Mouse (Mus musculus): ENCODE data around the gene Zbtb43. TPM values are rescaled to one million over a fixed set of nuclear protein-coding genes. Genes with fewer than 3 reads are reported as not detected.

Zbtb43 gene
- 18.9 and 19.0 TPM in 2 replicates for polyA plus RNA-seq (2014; fragmentation: Nextera tagmentation; extraction: Ambion mirVana)

- peak within 1 kb of the TSS; percentile 88 for H3K4me3 ChIP-seq (ENCODE audit: low read depth, low read length)
- peak within 1 kb of the TSS; percentile 87 for H3K9ac ChIP-seq (ENCODE audit: low read length)
- peak within 1 kb of the TSS; percentile 64; the same call in 1 of the 2 replicates for H3K27ac ChIP-seq (ENCODE audit: low read depth)
- peak within 1 kb of the TSS; percentile 84 for H3K4me2 ChIP-seq (ENCODE audit: low read length)
- 0 out of 2 replicates have a peak, but pooled peaks cover 6% of the 10 kb centered on the region for H3K36me3 ChIP-seq (ENCODE audit: control insufficient read depth, insufficient read depth, low read length)
- ATAC-seq (replicated peaks; ENCODE audit: low FRiP score, low TSS enrichment, low read depth) (peak; percentile 89), DNase-seq (ENCODE audit: low spot score) (peak; percentile 95)
- WGBS: 6% methylated on average over 36 of the region's 36 CpGs
- peaks cover 19% of the 10 kb centered on the region for H3K4me1 ChIP-seq (replicated peaks; ENCODE audit: control insufficient read depth, insufficient read depth, low read length)
- no peaks in the 10 kb centered on the region for H3K27me3 ChIP-seq (replicated peaks; ENCODE audit: control insufficient read depth, insufficient read depth, low read length)
- H3K9me3 ChIP-seq (ENCODE audit: control insufficient read depth, low read length): no peaks in the 10 kb centered on the region
Measured at GRCm38 (mm10) chr2:33468466-33469097, at the start of gene Zbtb43. Gene Zbtb43 (minus strand): TSS chr2:33468559.

- WGBS: 45% methylated on average over 19 of the region's 19 CpGs
- Histone ChIP-seq H3K9me3 (ENCODE audit: control insufficient read depth, low read length) (0 out of 2 replicates have a peak, but pooled peaks cover 4% of the 10 kb centered on the region), H3K4me1 (replicated peaks; ENCODE audit: control insufficient read depth, insufficient read depth, low read length) (no peaks in the 10 kb centered on the region), H3K27me3 (replicated peaks; ENCODE audit: control insufficient read depth, insufficient read depth, low read length) (no peaks in the 10 kb centered on the region), H3K27ac (ENCODE audit: low read depth) (no peak overlapping the region), H3K4me2 (ENCODE audit: low read length) (peak overlapping the region; percentile 13), H3K9ac (ENCODE audit: low read length) (no peak overlapping the region), H3K4me3 (ENCODE audit: low read depth, low read length) (no peak overlapping the region), H3K36me3 (ENCODE audit: control insufficient read depth, insufficient read depth, low read length) (no peaks in the 10 kb centered on the region)
- ATAC-seq (replicated peaks; ENCODE audit: low FRiP score, low TSS enrichment, low read depth): peak; percentile 55
- peak; percentile 63 for DNase-seq (ENCODE audit: low spot score)
Measured at GRCm38 (mm10) chr2:33515856-33516255, 47.5 kb upstream of the Zbtb43 start.

- Histone ChIP-seq H3K27me3 (replicated peaks; ENCODE audit: control insufficient read depth, insufficient read depth, low read length) (no peaks in the 10 kb centered on the region), H3K9ac (ENCODE audit: low read length) (no peak overlapping the region), H3K27ac (ENCODE audit: low read depth) (no peak overlapping the region), H3K4me3 (ENCODE audit: low read depth, low read length) (no peak overlapping the region), H3K4me2 (ENCODE audit: low read length) (peak overlapping the region; percentile 13), H3K4me1 (replicated peaks; ENCODE audit: control insufficient read depth, insufficient read depth, low read length) (no peaks in the 10 kb centered on the region), H3K9me3 (ENCODE audit: control insufficient read depth, low read length) (0 out of 2 replicates have a peak, but pooled peaks cover 4% of the 10 kb centered on the region), H3K36me3 (ENCODE audit: control insufficient read depth, insufficient read depth, low read length) (no peaks in the 10 kb centered on the region)
- ATAC-seq (replicated peaks; ENCODE audit: low FRiP score, low TSS enrichment, low read depth) (peak; percentile 58), DNase-seq (ENCODE audit: low spot score) (no peak)
- WGBS: 64% methylated on average over 8 of the region's 8 CpGs
Measured at GRCm38 (mm10) chr2:33515431-33515830, 47.1 kb upstream of the Zbtb43 start.

DNA sequence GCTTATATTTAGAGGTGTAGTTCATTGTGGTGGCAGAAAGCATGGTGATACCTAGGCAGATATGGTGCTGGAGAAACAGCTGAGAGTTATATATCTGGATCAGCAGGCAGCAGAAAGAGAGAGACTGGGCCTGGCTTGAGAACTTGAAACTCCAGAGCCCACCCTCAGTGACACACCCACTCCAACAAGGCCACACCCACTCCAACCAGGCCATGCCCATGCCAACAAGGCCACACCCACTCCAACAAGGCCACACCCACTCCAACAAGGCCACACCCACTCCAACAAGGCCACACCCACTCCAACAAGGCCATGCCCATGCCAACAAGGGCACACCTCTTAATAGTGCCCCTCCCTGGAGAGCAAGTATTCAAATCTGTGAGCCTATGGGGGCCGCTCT, 42.4 kb upstream of the Zbtb43 start:
- Histone ChIP-seq H3K9me3 (ENCODE audit: control insufficient read depth, low read length) (no peaks in the 10 kb centered on the region), H3K27ac (ENCODE audit: low read depth) (no peak overlapping the region), H3K4me2 (ENCODE audit: low read length) (no peak overlapping the region), H3K27me3 (replicated peaks; ENCODE audit: control insufficient read depth, insufficient read depth, low read length) (no peaks in the 10 kb centered on the region), H3K9ac (ENCODE audit: low read length) (no peak overlapping the region), H3K4me1 (replicated peaks; ENCODE audit: control insufficient read depth, insufficient read depth, low read length) (no peaks in the 10 kb centered on the region), H3K4me3 (ENCODE audit: low read depth, low read length) (no peak overlapping the region), H3K36me3 (ENCODE audit: control insufficient read depth, insufficient read depth, low read length) (no peaks in the 10 kb centered on the region)
- ATAC-seq (replicated peaks; ENCODE audit: low FRiP score, low TSS enrichment, low read depth) (no peak), DNase-seq (ENCODE audit: low spot score) (no peak)
- whole genome bisulfite sequencing: 100% methylated on average over 1 of the region's 1 CpGs

DNA sequence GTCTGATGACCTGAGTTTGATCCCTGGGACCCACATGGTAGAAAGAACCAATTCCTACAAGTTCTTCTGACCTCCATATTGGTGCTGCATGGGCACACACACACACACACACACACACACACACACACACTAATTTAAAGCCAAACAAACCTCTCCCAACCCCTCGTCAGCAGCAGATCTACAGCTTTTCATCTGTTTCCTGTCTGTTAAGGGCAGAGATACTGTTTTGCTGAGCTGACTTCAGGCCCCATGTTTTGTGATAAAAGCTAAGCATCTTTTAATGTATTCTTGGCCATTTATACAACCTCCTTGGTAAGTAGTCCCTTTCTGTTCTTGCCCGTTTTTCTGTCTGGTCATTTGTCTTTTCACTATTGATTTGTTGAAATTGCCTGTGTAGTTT, 34.2 kb upstream of the Zbtb43 start:
- ATAC-seq (replicated peaks; ENCODE audit: low FRiP score, low TSS enrichment, low read depth): no peak
- no peak overlapping the region for H3K27ac ChIP-seq (ENCODE audit: low read depth)
- no peak overlapping the region for H3K9ac ChIP-seq (ENCODE audit: low read length)
- no peaks in the 10 kb centered on the region for H3K27me3 ChIP-seq (replicated peaks; ENCODE audit: control insufficient read depth, insufficient read depth, low read length)
- H3K4me2 ChIP-seq (ENCODE audit: low read length): no peak overlapping the region
- no peak overlapping the region for H3K4me3 ChIP-seq (ENCODE audit: low read depth, low read length)
- DNase-seq (ENCODE audit: low spot score): no peak
- no peaks in the 10 kb centered on the region for H3K4me1 ChIP-seq (replicated peaks; ENCODE audit: control insufficient read depth, insufficient read depth, low read length)
- no peaks in the 10 kb centered on the region for H3K36me3 ChIP-seq (ENCODE audit: control insufficient read depth, insufficient read depth, low read length)
- H3K9me3 ChIP-seq (ENCODE audit: control insufficient read depth, low read length): 0 out of 2 replicates have a peak, but pooled peaks cover 4% of the 10 kb centered on the region
- WGBS: 27% methylated on average over 2 of the region's 2 CpGs

DNA sequence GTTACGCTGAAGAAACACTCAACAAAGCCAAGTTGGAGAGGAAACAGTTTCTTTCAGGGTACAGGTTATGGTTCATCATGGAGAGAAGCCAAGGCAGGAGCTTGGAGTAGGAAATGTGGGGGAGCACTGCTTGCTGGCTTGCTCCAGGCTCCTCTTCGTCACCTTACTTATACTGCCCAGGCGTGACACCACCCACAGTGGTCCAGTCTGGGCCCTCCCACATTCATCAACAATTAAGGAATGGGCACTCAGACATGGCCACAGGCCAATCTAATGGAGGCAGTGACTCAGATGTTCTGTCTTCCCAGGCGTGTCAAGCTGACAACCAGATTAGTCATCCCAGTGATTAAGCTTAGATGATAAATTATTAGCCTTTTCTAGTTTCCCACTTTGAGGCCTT, 29.9 kb upstream of the Zbtb43 start:
- DNase-seq (ENCODE audit: low spot score) (no peak), ATAC-seq (replicated peaks; ENCODE audit: low FRiP score, low TSS enrichment, low read depth) (no peak)
- H3K36me3 ChIP-seq (ENCODE audit: control insufficient read depth, insufficient read depth, low read length): no peaks in the 10 kb centered on the region
- no peaks in the 10 kb centered on the region for H3K27me3 ChIP-seq (replicated peaks; ENCODE audit: control insufficient read depth, insufficient read depth, low read length)
- H3K9me3 ChIP-seq (ENCODE audit: control insufficient read depth, low read length): 0 out of 2 replicates have a peak, but pooled peaks cover 4% of the 10 kb centered on the region
- H3K4me1 ChIP-seq (replicated peaks; ENCODE audit: control insufficient read depth, insufficient read depth, low read length): no peaks in the 10 kb centered on the region
- no peak overlapping the region for H3K27ac ChIP-seq (ENCODE audit: low read depth)
- 68% methylated on average over 4 of the region's 4 CpGs for WGBS
- H3K9ac ChIP-seq (ENCODE audit: low read length): no peak overlapping the region
- H3K4me3 ChIP-seq (ENCODE audit: low read depth, low read length): no peak overlapping the region
- no peak overlapping the region for H3K4me2 ChIP-seq (ENCODE audit: low read length)

GRCm38 (mm10) chr2:33495654-33496053, 27.3 kb upstream of the Zbtb43 start:
- H3K4me1 ChIP-seq (replicated peaks; ENCODE audit: control insufficient read depth, insufficient read depth, low read length): no peaks in the 10 kb centered on the region
- H3K27ac ChIP-seq (ENCODE audit: low read depth): no peak overlapping the region
- DNase-seq (ENCODE audit: low spot score): no peak
- H3K9ac ChIP-seq (ENCODE audit: low read length): no peak overlapping the region
- no peaks in the 10 kb centered on the region for H3K36me3 ChIP-seq (ENCODE audit: control insufficient read depth, insufficient read depth, low read length)
- 0 out of 2 replicates have a peak, but pooled peaks cover 4% of the 10 kb centered on the region for H3K9me3 ChIP-seq (ENCODE audit: control insufficient read depth, low read length)
- H3K4me2 ChIP-seq (ENCODE audit: low read length): no peak overlapping the region
- no peak for ATAC-seq (replicated peaks; ENCODE audit: low FRiP score, low TSS enrichment, low read depth)
- no peak overlapping the region for H3K4me3 ChIP-seq (ENCODE audit: low read depth, low read length)
- 40% methylated on average over 3 of the region's 3 CpGs for WGBS
- H3K27me3 ChIP-seq (replicated peaks; ENCODE audit: control insufficient read depth, insufficient read depth, low read length): no peaks in the 10 kb centered on the region

GRCm38 (mm10) chr2:33492041-33492440, 23.7 kb upstream of the Zbtb43 start:
- H3K4me3 ChIP-seq (ENCODE audit: low read depth, low read length): no peak overlapping the region
- no peaks in the 10 kb centered on the region for H3K9me3 ChIP-seq (ENCODE audit: control insufficient read depth, low read length)
- 95% methylated on average over 3 of the region's 3 CpGs for WGBS

DNA sequence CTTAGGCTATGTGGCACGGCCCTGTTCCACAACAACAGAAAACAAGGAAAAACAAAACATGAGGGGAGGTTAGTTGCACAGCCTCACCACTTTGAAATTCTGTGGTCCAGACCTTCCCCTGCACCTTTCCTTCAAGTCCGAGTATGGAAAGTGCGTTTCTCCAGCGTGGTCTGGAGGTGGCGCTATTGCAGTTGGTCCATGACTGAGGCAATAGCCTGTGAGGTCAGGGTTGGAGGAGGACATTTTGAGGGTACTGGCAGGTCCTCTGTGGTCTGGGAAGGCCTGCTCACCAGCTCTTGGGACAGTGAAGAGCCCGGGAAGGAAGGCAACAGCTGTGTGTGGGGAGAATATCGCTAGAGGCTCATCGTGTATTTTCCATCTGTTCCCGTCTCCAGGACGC, 21.2 kb upstream of the Zbtb43 start:
- no peaks in the 10 kb centered on the region for H3K36me3 ChIP-seq (ENCODE audit: control insufficient read depth, insufficient read depth, low read length)
- H3K27ac ChIP-seq (ENCODE audit: low read depth): no peak overlapping the region
- no peak overlapping the region for H3K4me3 ChIP-seq (ENCODE audit: low read depth, low read length)
- H3K9ac ChIP-seq (ENCODE audit: low read length): no peak overlapping the region
- no peak overlapping the region for H3K4me2 ChIP-seq (ENCODE audit: low read length)
- H3K9me3 ChIP-seq (ENCODE audit: control insufficient read depth, low read length): no peaks in the 10 kb centered on the region
- DNase-seq (ENCODE audit: low spot score): no peak
- 43% methylated on average over 10 of the region's 10 CpGs for WGBS
- no peak for ATAC-seq (replicated peaks; ENCODE audit: low FRiP score, low TSS enrichment, low read depth)
- 0 out of 2 replicates have a peak, but pooled peaks cover 8% of the 10 kb centered on the region for H3K27me3 ChIP-seq (replicated peaks; ENCODE audit: control insufficient read depth, insufficient read depth, low read length)
- H3K4me1 ChIP-seq (replicated peaks; ENCODE audit: control insufficient read depth, insufficient read depth, low read length): no peaks in the 10 kb centered on the region

More at GRCm38 (mm10) chr2:33492041-33492440, 23.7 kb upstream of the Zbtb43 start:
- no peak overlapping the region for H3K27ac ChIP-seq (ENCODE audit: low read depth)
- ATAC-seq (replicated peaks; ENCODE audit: low FRiP score, low TSS enrichment, low read depth): no peak
- H3K36me3 ChIP-seq (ENCODE audit: control insufficient read depth, insufficient read depth, low read length): no peaks in the 10 kb centered on the region
- 0 out of 2 replicates have a peak, but pooled peaks cover 4% of the 10 kb centered on the region for H3K27me3 ChIP-seq (replicated peaks; ENCODE audit: control insufficient read depth, insufficient read depth, low read length)
- DNase-seq (ENCODE audit: low spot score): no peak
- no peak overlapping the region for H3K4me2 ChIP-seq (ENCODE audit: low read length)
- H3K4me1 ChIP-seq (replicated peaks; ENCODE audit: control insufficient read depth, insufficient read depth, low read length): no peaks in the 10 kb centered on the region
- no peak overlapping the region for H3K9ac ChIP-seq (ENCODE audit: low read length)
